Mouse (Mus musculus): Measurements from ENCODE around the gene Synj1. TPM values are rescaled to one million over a fixed set of nuclear protein-coding genes. Genes with fewer than 3 reads are reported as not detected.

Synj1 gene
- 10 to 100 TPM in 1 of 2 experiments, 1 to 10 TPM in 1; 10.0 to 10.9 TPM for total RNA-seq (2021)
- long read RNA-seq, experiment 1, partial matches to known transcripts, result 0 of 2 reads
- long read RNA-seq, experiment 1, other reads (novel, unspliced or antisense), result 2 of 2 reads
- long read RNA-seq, experiment 2, partial matches to known transcripts, result 1 of 2 reads
- long read RNA-seq, experiment 2, other reads (novel, unspliced or antisense), result 1 of 2 reads

DNA sequence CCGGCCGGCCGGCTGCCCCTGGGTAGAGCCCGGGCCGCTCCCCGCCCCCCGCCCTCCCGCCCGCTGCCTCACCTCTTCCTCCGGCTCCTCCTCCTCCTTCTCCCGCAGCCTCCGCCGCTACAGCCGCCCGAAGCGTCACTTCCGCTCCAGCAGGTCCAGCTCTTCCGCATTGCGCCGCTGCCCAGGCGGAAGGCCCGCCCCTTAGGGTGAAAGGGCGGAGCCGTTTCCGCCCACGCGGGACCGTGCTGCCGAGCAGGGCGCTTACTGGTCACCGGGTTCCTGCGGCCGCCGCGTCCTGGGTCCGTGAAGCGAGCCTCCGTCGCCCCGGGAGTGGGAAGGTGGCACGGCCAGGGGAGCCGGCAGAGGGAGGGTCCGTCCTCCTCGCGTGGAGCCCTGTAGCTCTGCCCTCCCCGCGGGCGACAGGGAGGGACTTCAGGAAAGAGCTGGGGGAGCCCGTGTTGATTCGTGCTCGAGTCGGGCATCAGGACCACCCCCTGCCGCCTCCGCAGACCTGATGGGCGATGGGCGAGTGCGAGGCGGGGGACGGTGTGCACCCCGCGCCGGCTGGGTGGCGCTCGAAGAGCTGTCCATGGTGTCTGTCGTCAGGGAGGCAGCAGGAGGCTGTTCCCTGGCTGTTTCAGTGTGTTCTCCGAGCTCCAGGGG, at the start of gene Synj1:
TSS of gene Synj1 (minus strand) at position 288 of the 663 bp plus-strand sequence.
- peak; percentile 93 for DNase-seq

DNA sequence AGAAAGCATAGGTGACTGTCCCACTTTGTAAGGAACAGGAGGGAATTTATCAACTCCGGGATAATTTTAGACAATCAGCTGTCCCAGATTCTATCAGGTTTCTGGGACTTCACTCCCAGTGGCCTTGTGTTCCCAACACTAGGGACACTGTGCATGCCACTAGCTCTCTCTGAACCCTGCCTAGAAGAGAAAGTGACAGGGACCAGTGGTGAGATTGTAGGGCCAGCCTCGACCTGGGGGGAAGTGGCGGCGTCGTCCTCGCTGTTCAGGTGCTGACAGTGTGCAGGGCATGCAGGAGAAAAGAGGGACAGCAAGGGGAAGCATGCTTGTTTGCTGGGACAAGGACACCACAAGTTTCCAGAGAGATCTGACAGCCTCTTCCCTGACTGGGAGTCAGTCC, 46.6 kb upstream of the Synj1 start:
- DNase-seq, result no peak

DNA sequence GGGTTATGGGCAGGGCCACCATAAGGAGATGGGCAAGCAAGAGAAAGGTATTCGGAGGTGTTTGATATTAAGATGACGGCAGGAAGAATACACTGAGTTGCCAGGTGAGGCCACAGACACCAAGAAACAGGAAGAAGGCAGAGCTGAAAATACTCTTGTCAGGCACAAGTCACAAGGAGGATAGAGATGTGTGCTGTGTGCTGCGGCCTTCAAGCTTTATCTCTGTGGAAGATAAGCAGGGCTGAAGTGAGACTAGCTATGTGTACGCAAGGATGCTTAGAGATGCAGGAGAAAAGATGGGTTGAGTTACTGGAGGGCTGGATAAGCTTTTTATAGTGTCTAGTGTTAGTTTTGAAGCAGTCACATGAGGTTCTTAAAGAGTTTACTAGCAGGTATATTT, 46.2 kb upstream of the Synj1 start:
- no peak for DNase-seq

DNA sequence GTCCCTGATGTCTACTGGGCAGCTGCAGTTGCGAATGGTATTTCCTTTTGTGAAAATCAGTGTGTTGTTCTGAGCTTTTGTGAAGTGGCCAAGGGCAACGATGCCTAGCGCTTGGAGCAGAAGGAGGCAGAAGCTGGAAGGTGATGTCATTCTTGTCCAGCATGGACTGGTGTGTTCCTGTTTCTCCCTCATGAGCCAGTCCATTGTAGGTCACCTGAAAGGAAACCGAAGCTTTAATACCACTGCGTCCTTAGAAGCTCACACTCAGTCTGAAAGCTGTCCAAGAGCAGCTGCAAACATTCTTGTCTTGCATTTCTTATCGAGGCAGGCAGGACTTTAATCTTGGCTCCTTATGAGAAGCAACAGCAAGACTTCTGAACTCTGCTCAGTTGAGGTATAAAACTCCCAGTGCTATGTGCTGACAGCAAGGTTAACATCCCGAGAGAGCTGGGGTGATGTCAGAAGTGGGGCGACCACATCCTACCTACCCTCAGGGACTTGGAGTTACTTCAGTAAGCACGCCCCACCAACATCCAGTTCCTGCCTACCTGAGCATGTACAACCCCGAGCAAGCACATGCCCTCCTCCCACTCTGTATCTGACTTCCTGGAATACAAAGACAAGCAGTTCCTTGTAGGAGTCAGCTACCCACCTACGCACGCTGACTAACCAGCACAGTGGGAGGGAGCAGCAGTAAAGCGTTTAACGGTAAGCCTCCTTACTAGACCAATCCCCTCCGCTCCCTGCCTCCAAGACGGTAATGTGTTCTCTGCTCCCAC, 45.1 kb upstream of the Synj1 start:
- no peak for DNase-seq

DNA sequence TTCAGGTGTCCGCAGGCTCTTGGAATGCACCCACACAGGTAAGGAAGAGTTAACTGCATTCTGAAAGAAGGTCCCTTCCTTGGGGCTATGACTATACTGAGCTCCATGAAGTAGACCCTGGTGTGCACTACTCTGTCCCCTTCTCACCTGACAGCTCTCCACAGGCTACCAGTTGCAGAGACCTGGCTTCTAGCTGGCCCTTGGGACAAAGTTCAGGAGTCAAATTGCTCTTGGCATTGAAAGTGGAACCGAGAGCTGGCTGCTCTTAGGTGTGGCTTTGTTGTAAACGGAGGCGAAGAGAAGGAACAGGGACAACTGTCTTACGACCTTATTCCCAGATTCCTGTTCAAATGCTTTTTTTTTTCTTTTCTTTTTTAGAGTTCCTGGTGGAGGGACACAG, 44.0 kb upstream of the Synj1 start:
- no peak for DNase-seq

DNA sequence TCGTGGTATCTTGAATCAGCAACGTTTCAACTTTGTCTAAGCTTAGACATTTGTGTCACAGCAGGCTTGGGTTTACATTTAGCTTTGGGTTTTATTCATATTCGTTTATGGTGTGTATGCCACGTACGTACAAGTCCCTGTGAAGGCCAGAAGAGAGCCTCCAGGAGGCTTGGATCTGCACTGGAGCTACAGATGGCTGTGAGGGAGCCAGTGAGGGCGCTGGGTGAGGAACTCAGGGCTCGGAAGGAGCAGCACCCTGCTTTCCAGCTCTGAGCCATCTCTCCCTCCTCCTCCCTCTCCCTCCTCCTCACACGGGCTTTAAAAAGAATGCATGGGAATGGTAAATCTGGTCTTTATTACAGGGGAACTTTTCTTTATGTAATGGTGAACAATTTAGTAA, 42.5 kb upstream of the Synj1 start:
- DNase-seq, result no peak

DNA sequence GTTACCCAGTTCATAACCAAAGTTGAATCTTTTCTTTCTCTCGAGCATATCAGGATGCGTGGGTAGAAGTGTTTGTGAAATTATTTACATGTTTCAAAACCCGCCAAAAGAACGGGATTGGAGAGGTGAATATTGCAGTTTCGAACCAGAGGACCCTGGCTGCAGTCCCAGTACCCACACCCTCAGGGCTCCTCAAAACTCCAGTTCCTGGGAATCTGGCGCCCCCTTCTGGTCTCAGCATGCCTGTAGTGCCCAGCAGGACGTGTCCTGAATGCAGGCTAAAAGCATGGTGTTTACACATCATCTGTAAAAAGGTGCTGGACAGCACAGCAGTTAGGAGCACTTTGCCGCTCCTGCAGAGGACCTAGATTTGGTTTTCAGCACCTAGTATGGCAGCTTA, 34.4 kb upstream of the Synj1 start:
- no peak for DNase-seq

DNA sequence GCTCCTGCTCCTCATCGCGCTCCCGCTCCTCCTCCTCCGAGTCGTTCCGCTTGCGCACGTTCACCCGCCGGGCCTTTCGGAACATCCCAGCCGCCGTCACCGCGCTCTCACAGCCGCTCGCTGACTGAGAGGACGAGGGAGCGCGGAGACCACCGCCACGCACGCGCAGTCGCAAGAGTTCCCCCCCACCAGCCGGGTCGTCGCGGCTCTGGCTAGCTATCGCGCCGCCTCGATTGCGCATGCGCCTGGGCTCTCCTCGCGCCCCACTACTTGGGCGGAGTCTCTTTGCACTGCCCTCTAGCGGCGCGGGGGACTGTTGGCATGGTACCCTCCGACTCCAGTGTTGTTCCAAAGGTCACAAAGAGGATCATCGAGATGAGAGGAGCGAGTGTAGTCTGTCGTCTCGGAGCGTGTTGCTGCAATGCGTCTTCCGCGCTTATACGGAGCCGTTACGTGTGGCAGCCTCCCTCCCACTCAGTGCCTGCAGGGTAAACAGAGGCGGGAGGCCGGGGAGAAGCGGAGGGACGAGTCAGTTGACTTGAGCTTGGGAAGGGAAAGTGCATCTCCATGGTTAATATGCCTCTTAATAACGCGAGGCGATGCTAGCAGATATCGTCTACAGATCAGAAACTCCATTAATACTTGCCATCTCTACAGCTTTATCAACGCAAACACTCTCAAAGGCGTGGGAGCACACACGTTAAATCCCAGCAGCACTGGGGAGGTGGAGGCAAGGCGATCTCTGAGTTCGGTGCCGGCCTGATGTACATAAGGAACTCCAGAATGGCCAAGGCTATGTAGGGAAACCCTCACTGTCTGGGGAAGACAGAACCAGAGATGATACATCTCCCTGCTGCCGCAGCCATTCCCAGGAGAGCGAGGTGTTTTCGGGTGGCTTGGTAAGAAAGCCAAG, 33.4 kb upstream of the Synj1 start, which contains the start of gene Paxbp1:
TSS of gene Paxbp1 (minus strand) at position 274 of the 913 bp plus-strand sequence.
- peak; percentile 97 for DNase-seq

DNA sequence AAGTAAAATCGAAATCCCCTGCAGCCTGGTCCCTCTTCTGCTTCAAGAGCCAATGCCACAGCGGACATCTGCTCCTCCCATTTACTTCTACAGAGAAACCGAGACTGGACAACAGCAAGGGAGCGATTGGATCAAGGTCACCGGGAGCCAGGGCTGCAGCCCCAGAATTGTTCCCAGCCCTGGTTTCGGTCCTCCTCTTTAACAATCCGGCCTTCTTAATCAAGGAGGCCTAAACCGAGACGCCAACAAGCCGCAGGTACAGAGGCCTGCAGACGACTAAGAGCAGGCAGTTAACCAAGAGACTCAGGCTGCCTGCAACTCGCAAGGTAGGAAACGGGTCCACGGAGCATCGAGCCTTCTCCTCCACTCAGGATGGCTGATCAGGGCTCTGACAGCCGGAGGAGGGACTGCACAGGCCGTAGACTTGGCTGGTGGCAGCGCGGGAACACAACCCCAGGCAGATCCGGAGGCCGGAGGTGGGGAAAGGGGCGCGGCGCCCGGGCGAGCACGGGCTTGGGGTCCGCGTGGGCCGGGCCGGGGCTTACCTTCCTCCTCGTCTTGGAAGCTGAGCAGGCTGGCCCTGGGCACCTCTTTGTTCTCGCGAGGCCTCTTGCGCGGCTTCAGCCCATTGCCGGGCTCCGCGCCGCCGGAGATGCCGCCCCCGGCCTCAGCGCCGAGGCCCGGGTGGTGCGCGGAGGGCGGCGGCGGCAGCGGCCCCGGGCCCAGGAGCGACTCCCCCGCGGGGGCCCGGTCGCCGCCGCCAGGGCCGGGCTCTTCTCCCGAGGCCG, 32.5 kb upstream of the Synj1 start:
- peak; percentile 55 for DNase-seq

DNA sequence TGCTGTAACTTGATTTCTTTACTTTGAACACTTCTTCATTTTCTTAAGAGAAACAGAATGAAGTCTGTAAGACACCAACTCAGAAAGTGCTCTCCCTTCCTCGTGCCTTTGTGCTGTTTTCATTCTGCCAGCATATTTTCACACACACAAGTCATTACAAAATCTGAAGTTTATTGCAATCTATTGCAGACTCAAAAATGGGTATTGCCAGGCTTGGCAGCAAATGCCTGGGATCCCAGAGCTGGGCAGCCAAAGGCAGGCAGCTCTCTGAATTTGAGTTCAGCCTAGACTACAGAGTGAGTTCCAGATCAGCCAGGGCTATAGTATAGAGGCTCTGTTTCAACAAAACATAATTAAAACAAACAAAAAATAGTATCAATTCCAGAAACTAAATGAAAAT, 31.5 kb upstream of the Synj1 start:
- no peak for DNase-seq

DNA sequence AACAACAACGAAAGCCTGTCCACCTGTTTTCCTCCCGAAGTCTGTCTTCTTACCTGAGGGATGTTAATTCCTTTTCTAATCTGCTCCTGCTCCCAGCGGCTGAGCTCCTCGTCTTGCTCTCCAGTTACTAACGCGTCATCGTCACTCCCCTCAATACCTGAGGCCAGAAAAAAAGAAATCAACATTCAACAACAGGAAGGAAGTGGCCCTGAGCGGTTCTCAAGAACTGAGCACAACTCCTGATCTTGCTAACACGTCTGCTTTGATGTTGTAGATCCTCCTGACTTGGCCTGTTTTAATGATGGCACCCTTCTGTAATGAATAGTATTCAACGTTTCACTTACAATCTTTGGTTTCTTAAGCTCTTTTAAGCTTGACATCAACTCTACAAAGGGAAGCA, 24.8 kb upstream of the Synj1 start:
- no peak for DNase-seq

DNA sequence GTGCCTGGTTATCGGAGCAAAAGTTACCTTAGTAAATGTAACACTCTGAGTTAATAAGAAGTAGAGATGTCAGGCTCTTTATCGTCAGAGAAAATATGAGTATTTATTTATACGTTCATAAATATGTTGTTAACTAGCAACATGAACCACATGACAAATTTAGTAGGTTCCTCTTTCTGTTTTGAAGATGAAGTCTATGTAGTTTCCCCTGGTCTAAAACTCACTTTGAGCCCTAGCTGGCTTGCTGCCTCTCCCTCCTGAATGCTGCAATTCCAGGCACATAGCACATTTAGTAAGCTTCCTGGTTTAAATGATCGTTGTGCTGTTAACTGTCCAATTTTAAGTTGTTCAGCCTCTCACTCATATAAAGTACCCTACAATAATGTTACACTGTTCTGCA, 19.6 kb upstream of the Synj1 start:
- no peak for DNase-seq

DNA sequence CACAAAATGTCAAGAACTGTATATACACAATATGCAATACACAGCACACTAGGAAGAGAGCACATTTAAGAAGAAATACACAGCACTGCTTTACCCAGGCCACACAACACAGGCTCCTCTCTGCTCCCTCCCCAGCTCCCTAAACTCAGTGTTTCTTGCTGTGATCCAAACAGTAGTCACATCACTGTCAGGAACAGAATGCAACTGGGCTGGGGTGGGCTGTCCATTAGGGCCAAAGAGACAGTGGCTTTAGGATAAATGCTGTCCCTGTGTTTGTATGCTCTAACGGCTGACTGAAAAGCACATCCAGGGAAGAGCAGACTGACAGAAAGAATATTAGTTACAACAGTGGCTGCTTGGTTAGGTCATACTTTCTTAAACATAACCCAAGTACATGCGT, 18.8 kb upstream of the Synj1 start:
- no peak for DNase-seq

DNA sequence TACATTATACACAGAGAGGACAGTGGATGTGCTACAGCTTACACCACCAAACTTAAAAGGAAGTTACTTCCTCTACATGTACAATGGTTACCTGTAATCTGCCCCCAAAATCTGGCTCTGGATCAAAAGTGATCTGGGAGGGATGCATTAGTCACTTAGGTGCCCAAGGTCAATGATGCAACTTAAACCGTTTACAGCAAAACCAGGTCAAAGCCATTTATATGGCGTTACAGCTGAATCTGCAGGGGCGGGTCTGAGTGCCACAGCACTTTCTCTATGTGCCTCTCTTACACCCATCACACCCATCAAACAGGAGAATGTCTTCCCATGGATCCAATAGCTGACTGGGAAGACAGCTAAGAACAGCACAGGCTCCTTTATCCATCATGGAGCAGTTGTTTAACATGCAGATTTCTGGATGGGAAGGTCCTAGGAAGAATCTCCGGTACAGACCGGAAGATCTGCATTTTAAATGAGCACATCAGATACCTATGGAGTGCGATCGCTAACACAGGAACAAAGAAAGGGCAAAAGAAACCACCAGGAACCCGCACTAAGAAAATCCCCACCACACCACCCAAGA, 18.1 kb upstream of the Synj1 start:
- DNase-seq, result no peak

DNA sequence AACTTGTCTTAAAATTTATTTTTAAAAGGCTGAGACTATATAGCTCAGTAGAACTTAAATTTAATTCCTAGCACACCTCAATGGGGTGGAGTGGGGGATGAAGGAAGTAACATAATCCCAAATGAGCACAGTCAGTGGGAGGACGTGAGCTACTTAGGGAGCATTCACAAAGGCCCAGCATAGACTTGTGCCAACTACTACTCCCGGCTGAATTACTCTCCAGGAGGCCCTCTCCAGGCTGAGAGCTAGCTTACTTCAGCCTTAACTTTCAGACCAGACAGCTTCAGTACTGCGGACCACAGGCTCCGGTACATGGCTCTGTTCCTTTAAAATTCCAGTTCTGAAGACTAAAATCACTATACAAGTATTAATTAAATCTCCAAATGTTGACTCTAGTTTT, 15.2 kb upstream of the Synj1 start:
- DNase-seq, result no peak

DNA sequence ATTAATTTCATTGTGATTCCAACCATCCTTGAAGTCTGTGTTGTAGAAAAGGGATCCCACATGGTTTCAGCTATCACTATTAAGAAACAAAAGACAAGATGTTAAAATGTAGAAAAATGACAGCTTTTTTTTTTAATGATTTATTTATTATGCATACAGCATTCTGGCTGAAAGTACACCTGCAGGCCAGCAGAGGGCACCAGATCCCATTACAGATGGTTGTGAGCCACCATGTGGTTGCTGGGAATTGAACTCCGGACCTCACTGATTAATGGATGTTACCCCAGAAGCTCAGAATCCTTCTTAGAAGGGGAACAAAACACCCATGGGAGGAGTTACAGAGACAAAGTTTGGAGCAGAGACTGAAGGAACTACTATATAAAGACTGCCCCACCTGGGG, 12.3 kb upstream of the Synj1 start:
- DNase-seq, result no peak

DNA sequence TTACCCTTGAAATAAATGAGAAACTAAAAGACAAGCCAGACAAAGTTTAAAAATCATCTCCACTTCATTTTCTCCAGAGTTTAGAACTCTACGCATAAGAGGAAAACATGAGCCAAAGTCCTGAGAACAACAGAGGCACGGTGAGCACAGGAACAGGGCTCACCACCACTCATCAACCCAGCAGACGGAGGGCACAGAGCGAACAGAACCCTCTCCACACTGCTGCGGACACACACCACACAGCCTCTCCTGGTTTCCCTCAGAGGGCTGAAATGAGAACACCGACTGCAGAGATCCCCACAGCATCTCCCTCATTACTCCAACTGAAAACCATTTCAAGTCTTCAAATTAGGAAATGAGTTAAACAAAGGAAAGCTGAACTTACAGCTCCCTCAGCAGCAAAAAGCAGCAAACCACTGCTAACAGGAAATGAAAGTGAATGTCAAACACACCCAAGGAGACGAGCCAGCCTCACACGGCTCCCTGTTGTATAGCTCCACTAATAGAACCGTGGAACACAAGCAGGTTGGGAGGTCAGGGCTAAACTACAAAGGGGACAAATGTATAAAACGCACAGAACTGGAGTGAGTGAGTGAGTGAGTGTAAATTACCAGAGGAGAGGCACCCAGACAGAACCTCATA, 9.9 kb upstream of the Synj1 start:
- no peak for DNase-seq

DNA sequence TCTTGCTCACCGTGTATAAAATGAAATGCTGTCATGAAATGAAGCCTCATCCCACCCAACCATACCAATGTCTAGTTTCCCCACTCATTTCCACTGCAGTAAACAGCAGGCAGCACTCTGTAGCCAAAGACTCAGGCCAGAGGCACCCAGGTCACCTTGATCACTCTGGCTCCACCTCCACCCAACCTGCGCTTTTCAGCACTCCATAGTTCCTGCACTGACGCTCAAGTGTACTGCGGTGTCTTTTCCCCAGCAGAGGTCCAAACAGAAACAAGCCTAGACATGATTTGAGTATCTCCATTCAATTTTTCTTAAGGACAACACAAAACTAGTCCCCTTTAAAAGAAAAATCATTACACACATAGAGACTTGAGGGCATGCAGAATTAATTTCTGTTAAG, 8.4 kb upstream of the Synj1 start:
- no peak for DNase-seq

DNA sequence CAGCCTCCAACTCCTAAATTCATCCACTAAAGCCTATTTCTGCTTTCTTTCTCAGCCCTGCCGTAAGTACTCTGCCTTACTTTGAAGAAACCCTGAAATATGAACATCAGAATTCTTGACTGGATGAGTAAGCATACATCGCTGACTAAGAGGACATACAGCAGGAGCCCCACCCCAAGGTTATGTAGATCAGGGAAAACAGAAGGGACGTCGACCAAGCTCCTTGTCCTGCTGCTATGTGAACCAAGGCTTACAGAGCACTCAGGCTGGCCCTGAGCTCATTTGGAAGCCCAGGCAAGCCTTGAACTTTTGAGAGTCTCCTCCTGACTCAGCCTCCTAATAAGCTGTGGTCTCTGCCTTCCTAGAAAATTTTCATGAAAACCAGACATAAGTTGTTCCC, 4.7 kb upstream of the Synj1 start:
- no peak for DNase-seq

DNA sequence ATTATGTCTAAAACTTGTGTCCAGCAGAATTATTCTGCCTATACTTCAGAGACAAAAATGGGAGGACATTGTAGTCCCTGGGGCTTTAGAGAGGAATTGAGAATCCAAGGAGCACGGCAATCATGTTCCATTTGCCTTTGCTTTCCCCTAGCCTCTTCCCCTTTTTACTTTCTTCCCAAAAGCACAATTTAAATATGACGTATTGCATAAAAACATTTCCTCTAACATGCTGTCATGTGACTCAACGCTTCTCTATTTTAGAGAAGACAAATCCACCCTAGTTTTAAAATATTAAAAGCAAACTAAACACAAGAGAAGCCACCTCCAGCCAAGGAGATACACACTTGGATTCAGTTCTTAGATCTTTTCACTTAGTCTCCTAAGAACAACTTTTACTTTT, 739 bp upstream of the Synj1 start:
- DNase-seq, result no peak

DNA sequence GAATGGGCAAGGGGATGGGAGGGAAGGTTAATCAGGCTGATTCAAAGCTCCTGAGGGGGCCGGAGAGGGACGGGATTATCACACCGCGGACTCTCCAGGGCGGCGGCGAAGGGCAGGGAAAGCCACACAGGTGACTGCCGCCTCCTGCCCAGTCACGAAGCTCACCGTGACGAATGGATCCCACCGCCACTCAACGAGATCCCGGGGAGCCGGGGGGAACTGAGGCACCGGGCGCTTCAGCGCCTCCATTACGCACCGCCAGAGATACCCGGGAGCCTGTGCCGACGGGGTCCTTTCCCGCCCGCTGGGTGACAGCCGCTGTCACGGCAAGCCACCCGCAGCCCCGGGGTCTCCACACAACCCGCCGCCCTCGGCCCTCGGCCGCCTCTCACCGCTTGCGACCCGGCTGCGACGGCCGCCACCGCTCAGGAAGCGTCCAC, 507 bp downstream of the Synj1 start:
- DNase-seq, result no peak
